Mouse (Mus musculus): Measurements from ENCODE around the gene Cenpb.

DNA sequence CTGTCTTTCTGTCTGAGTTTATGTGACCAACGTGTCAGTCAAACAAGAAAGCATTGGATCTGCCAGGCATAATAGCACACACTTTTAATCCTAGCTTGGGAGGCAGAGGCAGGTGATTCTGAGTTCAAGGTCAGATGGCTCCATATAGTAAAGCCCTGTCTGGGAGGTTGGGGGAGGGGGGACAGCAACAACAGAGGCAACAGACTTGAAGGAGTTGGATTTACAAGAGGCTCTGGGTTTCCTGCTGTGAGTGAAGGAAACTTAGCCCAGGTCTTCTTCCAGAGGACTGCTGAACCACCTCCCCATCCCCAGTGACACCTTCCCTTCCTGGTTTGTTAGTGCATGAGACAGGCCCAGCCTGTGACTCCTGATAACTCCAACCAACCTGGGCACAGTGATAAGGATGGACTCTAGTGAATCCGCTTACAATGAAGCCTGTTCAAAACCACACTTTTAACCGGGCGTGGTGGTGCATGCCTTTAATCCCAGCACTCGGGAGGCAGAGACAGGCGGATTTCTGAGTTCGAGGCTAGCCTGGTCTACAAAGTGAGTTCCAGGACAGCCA lies 27.6 kb downstream of the Cenpb start:
- TF ChIP-seq CTCF (conservative IDR thresholded peaks at IDR 0.05; ENCODE audit: insufficient read depth, insufficient read length, low read depth, low read length) (no peak), POLR2A (IDR thresholded peaks at IDR 0.05; ENCODE audit: low read depth, low read length) (no peak)
